ENCODE assay signal across 8 mouse cellular contexts in genomic region chr7:116031388-116031717, GRCm38 (mm10). TPM values are rescaled to one million over a fixed set of nuclear protein-coding genes. Genes with fewer than 3 reads are reported as not detected.
A peak's percentile ranks its signal among the peaks of the same experiment; 100 is the strongest.
DNase-seq lines count a peak whose midpoint lies in the region; ATAC-seq and TF ChIP-seq lines count a peak whose summit lies in the region.

No protein-coding gene starts in this region.

- no peak overlapping the region for H3K9ac ChIP-seq in ES-E14 (ENCODE audit: insufficient read depth, low read depth, low read length, poor library complexity, severe bottlenecking)
- peak overlapping the region; percentile 79 for H3K9ac ChIP-seq in hindbrain, embryonic 11.5 days (ENCODE audit: low read depth, low read length)
- peak overlapping the region; percentile 42 for H3K9ac ChIP-seq in lung, postnatal 0 days (replicated peaks; ENCODE audit: low read depth)

- TF ChIP-seq CTCF in lung, postnatal 0 days (IDR thresholded peaks at IDR 0.05): no peak

- intact Hi-C loops in left cerebral cortex, postnatal 36 days (cut with DNase I): loop anchor here (5.0 kb wide), 3 partner anchors 204 to 1159 kb away; no protein-coding TSS in a partner anchor

- H3K4me3 ChIP-seq in heart, embryonic 10.5 days: peak overlapping the region; percentile 65
- peak overlapping the region; percentile 53 to 61; a peak in 3 of 4 replicates for H3K4me3 ChIP-seq in ES-E14 (ENCODE audit: insufficient read depth in 1 of 2, low read depth in 1 of 2, low read length in 2 of 2, poor library complexity in 1 of 2, severe bottlenecking in 1 of 2)
- peak overlapping the region; percentile 60 for H3K4me3 ChIP-seq in hindbrain, embryonic 11.5 days (ENCODE audit: low read depth, low read length)
- peak overlapping the region; percentile 52 for H3K4me3 ChIP-seq in lung, postnatal 0 days (ENCODE audit: low read depth, low read length)

- no peak for DNase-seq in heart, embryonic 10.5 days (ENCODE audit: low spot score)
- no peak for DNase-seq in heart, adult 18-20 months
- DNase-seq in ES-E14 (ENCODE audit: low read depth, low spot score): no peak
- DNase-seq in hindbrain, embryonic 11.5 days (ENCODE audit: low spot score): no peak
- DNase-seq in lung, postnatal 0 days (ENCODE audit: low spot score): no peak
- no peak for DNase-seq in frontal cortex, postnatal 10 days (ENCODE audit: low spot score in 2 of 2)
- no peak for DNase-seq in left cerebral cortex, postnatal 36 days (ENCODE audit: low spot score in 2 of 2)
- no peak for DNase-seq in gastrocnemius, adult 8-10 months (ENCODE audit: low spot score in 2 of 2)

- H3K4me1 ChIP-seq in heart, embryonic 10.5 days: peaks cover 27% of the 10 kb centered on the region
- peaks cover 0 to 7% of the 10 kb centered on the region in 2 experiments; a peak in 1 of 4 replicates for H3K4me1 ChIP-seq in ES-E14 (ENCODE audit: control insufficient read depth in 2 of 2, insufficient read depth in 2 of 2, low read length in 2 of 2, poor library complexity in 1 of 2)
- peaks cover 5% of the 10 kb centered on the region for H3K4me1 ChIP-seq in hindbrain, embryonic 11.5 days (replicated peaks; ENCODE audit: control insufficient read depth, insufficient read depth, low read length)
- H3K4me1 ChIP-seq in lung, postnatal 0 days (ENCODE audit: insufficient read depth, low read depth, low read length): peaks cover 11% of the 10 kb centered on the region; the same call in 1 of the 2 replicates

- in situ Hi-C loops in ES-E14 (cut with MboI; ENCODE audit: low sequenced_read_pairs in 2 of 2, unreplicated experiment in 2 of 2): loop anchor here in 1 of 2 experiments (10.0 to 25.0 kb wide), 2 partner anchors 807 to 1119 kb away; no protein-coding TSS in a partner anchor

- no peak for ATAC-seq in hindbrain, embryonic 11.5 days (ENCODE audit: low FRiP score)
- ATAC-seq in lung, postnatal 0 days: peak; percentile 12; the same call in 1 of the 2 replicates

- no peak for TF ChIP-seq EP300 in lung, postnatal 0 days (IDR thresholded peaks at IDR 0.05)

- peaks cover 23% of the 10 kb centered on the region for H3K27me3 ChIP-seq in heart, embryonic 10.5 days (ENCODE audit: insufficient read depth, poor library complexity, severe bottlenecking)
- H3K27me3 ChIP-seq in hindbrain, embryonic 11.5 days (ENCODE audit: control insufficient read depth, insufficient read depth, low read length): peaks cover 22% of the 10 kb centered on the region
- peaks cover 10% of the 10 kb centered on the region for H3K27me3 ChIP-seq in lung, postnatal 0 days (replicated peaks; ENCODE audit: insufficient read depth, low read length)

- no peaks in the 10 kb centered on the region for H3K36me3 ChIP-seq in heart, embryonic 10.5 days
- no peaks in the 10 kb centered on the region for H3K36me3 ChIP-seq in ES-E14 (ENCODE audit: control insufficient read depth, insufficient read depth, low read length, poor library complexity, severe bottlenecking)
- no peaks in the 10 kb centered on the region for H3K36me3 ChIP-seq in hindbrain, embryonic 11.5 days (ENCODE audit: control insufficient read depth, insufficient read depth, low read length)
- no peaks in the 10 kb centered on the region for H3K36me3 ChIP-seq in lung, postnatal 0 days (ENCODE audit: insufficient read depth, low read length)

- WGBS in heart, embryonic 10.5 days: 0% methylated on average over 14 of the region's 14 CpGs
- 0% methylated on average over 14 of the region's 14 CpGs for WGBS in hindbrain, embryonic 11.5 days
- WGBS in lung, postnatal 0 days: 2% methylated on average over 14 of the region's 14 CpGs

- H3K27ac ChIP-seq in heart, embryonic 10.5 days: peak overlapping the region; percentile 92
- no peak overlapping the region for H3K27ac ChIP-seq in ES-E14 (ENCODE audit: insufficient read depth, low read depth, low read length, poor library complexity, severe bottlenecking)
- H3K27ac ChIP-seq in hindbrain, embryonic 11.5 days (ENCODE audit: low read depth, low read length): peak overlapping the region; percentile 73; the same call in 1 of the 2 replicates
- peak overlapping the region; percentile 60 for H3K27ac ChIP-seq in lung, postnatal 0 days (ENCODE audit: low read length)

- peak overlapping the region; percentile 98 for H3K4me2 ChIP-seq in hindbrain, embryonic 11.5 days (replicated peaks; ENCODE audit: low read depth, low read length)
- peak overlapping the region; percentile 94 for H3K4me2 ChIP-seq in lung, postnatal 0 days (replicated peaks; ENCODE audit: low read depth, low read length)

- H3K9me3 ChIP-seq in heart, embryonic 10.5 days: no peaks in the 10 kb centered on the region
- no peaks in the 10 kb centered on the region for H3K9me3 ChIP-seq in ES-E14 (ENCODE audit: control insufficient read depth, insufficient read depth, low read depth, low read length)
- no peaks in the 10 kb centered on the region for H3K9me3 ChIP-seq in hindbrain, embryonic 11.5 days (ENCODE audit: control insufficient read depth, low read length)
- H3K9me3 ChIP-seq in lung, postnatal 0 days (ENCODE audit: low read length): no peaks in the 10 kb centered on the region

TF ChIP-seq in ES-E14, 5 proteins besides CTCF, POLR2A, EP300 and RAD21:
- TF ChIP-seq ZC3H11A (IDR thresholded peaks at IDR 0.05; ENCODE audit: borderline replicate concordance, low read depth, low read length) (no peak), MAFK (IDR thresholded peaks at IDR 0.05; ENCODE audit: insufficient read depth, low read depth, low read length) (no peak), HCFC1 (IDR thresholded peaks at IDR 0.05; ENCODE audit: borderline replicate concordance, insufficient read depth, low read length) (no peak), ZNF384 (IDR thresholded peaks at IDR 0.05; ENCODE audit: low read depth, low read length) (no peak), CHD2 (IDR thresholded peaks at IDR 0.05; ENCODE audit: low read depth, low read length) (no peak)

RNA-seq across cellular contexts. Expression of gene Sox6, which starts 7.2 kb away (rescaled TPM):
- polyA plus RNA-seq in heart, embryonic 10.5 days (2016; fragmentation: Nextera tagmentation; extraction: Ambion mirVana): 30.9 and 32.7 TPM in 2 replicates
- total RNA-seq in heart, adult 18-20 months (2021): 10 to 100 TPM; 20.8 to 24.7 TPM
- 0.48 and 1.2 TPM in 2 replicates for total RNA-seq in ES-E14 (2012; rRNA removed)
- 43.3 and 49.4 TPM in 2 replicates for polyA plus RNA-seq in hindbrain, embryonic 11.5 days (2014; fragmentation: Nextera tagmentation; extraction: Ambion mirVana)
- 6.8 and 9.4 TPM in 2 replicates for polyA plus RNA-seq in lung, postnatal 0 days (2015; fragmentation: Nextera tagmentation; extraction: Ambion mirVana)
- 10 to 100 TPM; 25.8 to 32.7 TPM for total RNA-seq in left cerebral cortex, postnatal 36 days (2021)
- total RNA-seq in gastrocnemius, adult 8-10 months (2022): 100 to 1,000 TPM; 156 to 192 (median 179) TPM

RNA-seq across cellular contexts. Expression of gene 1110004F10Rik, which starts 7.8 kb away (rescaled TPM):
- polyA plus RNA-seq in heart, embryonic 10.5 days (2016; fragmentation: Nextera tagmentation; extraction: Ambion mirVana): 208 and 252 TPM in 2 replicates
- total RNA-seq in heart, adult 18-20 months (2021): 10 to 100 TPM; 48.9 to 54.6 TPM
- total RNA-seq in ES-E14 (2012; rRNA removed): 61.1 and 102 TPM in 2 replicates
- polyA plus RNA-seq in hindbrain, embryonic 11.5 days (2014; fragmentation: Nextera tagmentation; extraction: Ambion mirVana): 358 and 405 TPM in 2 replicates
- polyA plus RNA-seq in lung, postnatal 0 days (2015; fragmentation: Nextera tagmentation; extraction: Ambion mirVana): 149 and 158 TPM in 2 replicates
- total RNA-seq in left cerebral cortex, postnatal 36 days (2021): 100 to 1,000 TPM in 1 of 2 experiments, 10 to 100 TPM in 1; 94.8 to 103 TPM
- 10 to 100 TPM; 36.4 to 49.9 (median 40.9) TPM for total RNA-seq in gastrocnemius, adult 8-10 months (2022)

RNA-seq across cellular contexts. Expression of gene Gm4353, which starts 53.1 kb away (rescaled TPM):
- polyA plus RNA-seq in heart, embryonic 10.5 days (2016; fragmentation: Nextera tagmentation; extraction: Ambion mirVana): 0.55 and 0.85 TPM in 2 replicates
- 1 to 10 TPM; 1.7 to 2.0 TPM for total RNA-seq in heart, adult 18-20 months (2021)
- 1.8 and 4.2 TPM in 2 replicates for total RNA-seq in ES-E14 (2012; rRNA removed)
- 0.97 and 1.1 TPM in 2 replicates for polyA plus RNA-seq in hindbrain, embryonic 11.5 days (2014; fragmentation: Nextera tagmentation; extraction: Ambion mirVana)
- polyA plus RNA-seq in lung, postnatal 0 days (2015; fragmentation: Nextera tagmentation; extraction: Ambion mirVana): 0.10 and 0.85 TPM in 2 replicates
- total RNA-seq in left cerebral cortex, postnatal 36 days (2021): 1 to 10 TPM; 2.6 to 4.7 TPM
- total RNA-seq in gastrocnemius, adult 8-10 months (2022): 1 to 10 TPM; 1.4 to 1.8 (median 1.5) TPM
